Mouse (Mus musculus) MEL (cell line): ENCODE results near the gene Cdc42ep4. TPM values are rescaled to one million over a fixed set of nuclear protein-coding genes. Genes with fewer than 3 reads are reported as not detected.

ENCODE experiments used
- DNase-seq: peaks from one replicate; pipeline ENCODE4 v3.0.0; 2011; ENCODE audit warnings: low read depth, low spot score
- H3K27ac ChIP-seq: 2 replicates; pipeline ENCODE4 v1.5.1; 2012; ENCODE audit warnings: low read depth, mild to moderate bottlenecking, control low read depth, low read length, moderate library complexity; ENCODE audit not compliant: control insufficient read depth
- H3K27me3 ChIP-seq, 2 experiments: fragments of 150-350 bp in 1 of 2; sonication (generic) in 1 of 2; 2 replicates each; pipeline ENCODE4 v1.6.1; 2012; ENCODE audit warnings: low read length in 2 of 2, mild to moderate bottlenecking in 2 of 2, improper control_type of control experiment in 1 of 2, moderate library complexity in 1 of 2; ENCODE audit not compliant: insufficient read depth in 2 of 2, control insufficient read depth in 1 of 2
- H3K36me3 ChIP-seq, 2 experiments: 2 replicates each; pipeline ENCODE4 v1.6.1; 2012 to 2014; ENCODE audit warnings: low read length in 2 of 2, improper control_type of control experiment in 1 of 2, inconsistent platforms in 1 of 2, mild to moderate bottlenecking in 1 of 2; ENCODE audit not compliant: insufficient read depth in 2 of 2, control insufficient read depth in 1 of 2
- H3K4me1 ChIP-seq, 2 experiments: fragments of 150-350 bp in 1 of 2; sonication (generic) in 1 of 2; 2 replicates each; pipeline ENCODE4 v1.6.1; 2012; ENCODE audit warnings: low read length in 2 of 2, improper control_type of control experiment in 1 of 2, mild to moderate bottlenecking in 1 of 2; ENCODE audit not compliant: insufficient read depth in 2 of 2, control insufficient read depth in 1 of 2
- H3K4me3 ChIP-seq, 2 experiments: fragments of 150-350 bp in 1 of 2; sonication (generic) in 1 of 2; 2 replicates each; pipeline ENCODE4 v1.5.1; 2012; ENCODE audit warnings: low read depth in 2 of 2, low read length in 2 of 2, mild to moderate bottlenecking in 2 of 2, moderate library complexity in 2 of 2, control low read depth in 1 of 2, improper control_type of control experiment in 1 of 2; ENCODE audit not compliant: control insufficient read depth in 1 of 2, insufficient read depth in 1 of 2
- H3K79me2 ChIP-seq: 2 replicates; pipeline ENCODE4 v1.6.1; 2012; ENCODE audit warnings: mild to moderate bottlenecking, low read length, moderate library complexity; ENCODE audit not compliant: control insufficient read depth, poor library complexity, insufficient read depth
- H3K9ac ChIP-seq: 2 replicates; pipeline ENCODE4 v1.6.1; 2012; ENCODE audit warnings: low read depth, mild to moderate bottlenecking, control low read depth, low read length, moderate library complexity; ENCODE audit not compliant: control insufficient read depth, poor library complexity, severe bottlenecking
- H3K9me3 ChIP-seq: fragments of 150-350 bp; sonication (generic); replicated peaks from 2 replicates; pipeline ENCODE4 v1.6.1; 2012; ENCODE audit warnings: mild to moderate bottlenecking, low read length, improper control_type of control experiment, moderate library complexity; ENCODE audit not compliant: insufficient read depth
- CHD1 ChIP-seq: IDR thresholded peaks from 2 replicates; pipeline ENCODE4 v1.6.1; 2012; ENCODE audit warnings: low read depth, mild to moderate bottlenecking, inconsistent platforms, low read length, improper control_type of control experiment
- CHD2 ChIP-seq: IDR thresholded peaks from 2 replicates; pipeline ENCODE4 v1.6.1; 2011; ENCODE audit warnings: low read length, improper control_type of control experiment
- CTCF ChIP-seq, 3 experiments: IDR thresholded peaks in 2 of 3; conservative IDR thresholded peaks in 1 of 3; 2 replicates each; pipeline ENCODE4 v1.5.1; 2011 to 2012; ENCODE audit warnings: low read length in 3 of 3, low read depth in 2 of 3, mild to moderate bottlenecking in 2 of 3, improper control_type of control experiment in 1 of 3, inconsistent platforms in 1 of 3, mixed read lengths in 1 of 3, moderate library complexity in 1 of 3; ENCODE audit not compliant: control insufficient read depth in 1 of 3, insufficient read depth in 1 of 3, poor library complexity in 1 of 3, severe bottlenecking in 1 of 3
- E2F4 ChIP-seq: IDR thresholded peaks from 2 replicates; pipeline ENCODE4 v1.6.1; 2011; ENCODE audit warnings: low read depth, low read length, improper control_type of control experiment, borderline replicate concordance
- ELF1 ChIP-seq: IDR thresholded peaks from 2 replicates; pipeline ENCODE4 v1.6.1; 2014; ENCODE audit warnings: low read depth, mild to moderate bottlenecking, inconsistent platforms, low read length, improper control_type of control experiment, moderate library complexity
- EP300 ChIP-seq, 2 experiments: IDR thresholded peaks; 2 replicates each; pipeline ENCODE4 v1.6.1; 2011; ENCODE audit warnings: improper control_type of control experiment in 2 of 2, low read length in 2 of 2, low read depth in 1 of 2, mild to moderate bottlenecking in 1 of 2
- ETS1 ChIP-seq: IDR thresholded peaks from 2 replicates; pipeline ENCODE4 v1.6.1; 2012; ENCODE audit warnings: low read depth, mild to moderate bottlenecking, inconsistent platforms, low read length, improper control_type of control experiment, moderate library complexity
- GABPA ChIP-seq: IDR thresholded peaks from 2 replicates; pipeline ENCODE4 v1.6.1; 2012; ENCODE audit warnings: low read depth, mild to moderate bottlenecking, inconsistent platforms, low read length, improper control_type of control experiment, moderate library complexity
- GATA1 ChIP-seq: IDR thresholded peaks from 2 replicates; pipeline ENCODE4 v1.6.1; 2011; ENCODE audit warnings: low read depth, low read length, improper control_type of control experiment
- HCFC1 ChIP-seq: IDR thresholded peaks from 2 replicates; pipeline ENCODE4 v1.6.1; 2012; ENCODE audit warnings: low read depth, mild to moderate bottlenecking, inconsistent platforms, low read length, improper control_type of control experiment, moderate library complexity
- JUND ChIP-seq: IDR thresholded peaks from 2 replicates; pipeline ENCODE4 v1.6.1; 2011; ENCODE audit warnings: low read depth, mild to moderate bottlenecking, improper control_type of control experiment, low read length
- MAFK ChIP-seq: IDR thresholded peaks from 2 replicates; pipeline ENCODE4 v1.6.1; 2011; ENCODE audit warnings: low read depth, mild to moderate bottlenecking, low read length, improper control_type of control experiment, borderline replicate concordance
- MAX ChIP-seq: IDR thresholded peaks from 2 replicates; pipeline ENCODE4 v1.6.1; 2011; ENCODE audit warnings: low read length, improper control_type of control experiment
- MXI1 ChIP-seq: IDR thresholded peaks from 2 replicates; pipeline ENCODE4 v1.6.1; 2011; ENCODE audit warnings: mild to moderate bottlenecking, low read depth, low read length, improper control_type of control experiment
- MYB ChIP-seq: IDR thresholded peaks from 2 replicates; pipeline ENCODE4 v1.6.1; 2011; ENCODE audit warnings: mild to moderate bottlenecking, low read depth, low read length, improper control_type of control experiment
- MYC ChIP-seq: IDR thresholded peaks from 2 replicates; pipeline ENCODE4 v1.6.1; 2011; ENCODE audit warnings: low read depth, mild to moderate bottlenecking, low read length, improper control_type of control experiment, moderate library complexity
- NELFE ChIP-seq: IDR thresholded peaks from 2 replicates; pipeline ENCODE4 v1.6.1; 2011; ENCODE audit warnings: low read depth, low read length, improper control_type of control experiment
- NRF1 ChIP-seq: IDR thresholded peaks from 2 replicates; pipeline ENCODE4 v1.6.1; 2014; ENCODE audit warnings: low read depth, mild to moderate bottlenecking, inconsistent platforms, low read length, improper control_type of control experiment, moderate library complexity; ENCODE audit not compliant: poor library complexity, insufficient read depth, severe bottlenecking
- POLR2A ChIP-seq, 2 experiments: IDR thresholded peaks; 2 replicates each; pipeline ENCODE4 v1.6.1; 2011 to 2012; ENCODE audit warnings: low read length in 2 of 2, mild to moderate bottlenecking in 2 of 2, control low read depth in 1 of 2, improper control_type of control experiment in 1 of 2, low read depth in 1 of 2, moderate library complexity in 1 of 2; ENCODE audit not compliant: control insufficient read depth in 1 of 2, insufficient read depth in 1 of 2, poor library complexity in 1 of 2
- POLR2AphosphoS2 ChIP-seq: IDR thresholded peaks from 2 replicates; pipeline ENCODE4 v1.6.1; 2011; ENCODE audit warnings: low read length, improper control_type of control experiment
- RAD21 ChIP-seq: IDR thresholded peaks from 2 replicates; pipeline ENCODE4 v1.6.1; 2011; ENCODE audit warnings: mild to moderate bottlenecking, low read depth, low read length, improper control_type of control experiment
- SIN3A ChIP-seq: IDR thresholded peaks from 2 replicates; pipeline ENCODE4 v1.6.1; 2012; ENCODE audit warnings: low read length, improper control_type of control experiment, inconsistent platforms
- TAL1 ChIP-seq: IDR thresholded peaks from 2 replicates; pipeline ENCODE4 v1.6.1; 2012; ENCODE audit warnings: mild to moderate bottlenecking, inconsistent platforms, low read length, moderate library complexity, mixed read lengths
- TCF12 ChIP-seq: IDR thresholded peaks from 2 replicates; pipeline ENCODE4 v1.6.1; 2014; ENCODE audit warnings: low read depth, mild to moderate bottlenecking, inconsistent platforms, low read length, improper control_type of control experiment, moderate library complexity
- UBTF ChIP-seq: IDR thresholded peaks from 2 replicates; pipeline ENCODE4 v1.6.1; 2012; ENCODE audit warnings: low read depth, mild to moderate bottlenecking, inconsistent platforms, low read length, improper control_type of control experiment, moderate library complexity, borderline replicate concordance; ENCODE audit not compliant: insufficient read depth
- USF1 ChIP-seq: IDR thresholded peaks from 2 replicates; pipeline ENCODE4 v1.6.1; 2014; ENCODE audit warnings: low read depth, mild to moderate bottlenecking, inconsistent platforms, low read length, improper control_type of control experiment, moderate library complexity
- USF2 ChIP-seq, 2 experiments: IDR thresholded peaks; 2 replicates each; pipeline ENCODE4 v1.6.1; 2011 to 2012; ENCODE audit warnings: improper control_type of control experiment in 2 of 2, low read length in 2 of 2, borderline replicate concordance in 1 of 2, inconsistent platforms in 1 of 2, low read depth in 1 of 2, mild to moderate bottlenecking in 1 of 2; ENCODE audit not compliant: insufficient read depth in 1 of 2
- ZC3H11A ChIP-seq: IDR thresholded peaks from 2 replicates; pipeline ENCODE4 v1.6.1; 2012; ENCODE audit warnings: low read depth, mild to moderate bottlenecking, inconsistent platforms, low read length, improper control_type of control experiment
- ZKSCAN1 ChIP-seq: IDR thresholded peaks from 2 replicates; pipeline ENCODE4 v1.6.1; 2012; ENCODE audit warnings: low read depth, mild to moderate bottlenecking, inconsistent platforms, low read length, improper control_type of control experiment, moderate library complexity
- ZMIZ1 ChIP-seq: IDR thresholded peaks from 2 replicates; pipeline ENCODE4 v1.6.1; 2012; ENCODE audit warnings: low read depth, mild to moderate bottlenecking, inconsistent platforms, low read length, improper control_type of control experiment, moderate library complexity
- polyA plus RNA-seq, 2 experiments: library from polyadenylated mRNA; stranded (reverse) in 1 of 2; unstranded in 1 of 2; fragments of >175 nt in 1 of 2; fragments of >200 nt in 1 of 2; gene quantifications; 2 replicates each; pipeline versions ENCODE4 v1.2.1 to v1.2.4; 2012; ENCODE audit warnings: low replicate concordance in 2 of 2, low read depth in 1 of 2; ENCODE audit not compliant: insufficient read length in 2 of 2, insufficient read depth in 1 of 2, missing spikeins in 1 of 2
- total RNA-seq: library from RNA; depleted of rRNA; stranded (reverse); fragments of 300-350 nt; gene quantifications from 2 replicates; pipeline ENCODE4 v1.2.3, GENCODE M21; 2012

Gene Cdc42ep4
- total and polyA plus RNA-seq, 3 experiments: 27.7 to 39.0 TPM; not detected in 1

DNA sequence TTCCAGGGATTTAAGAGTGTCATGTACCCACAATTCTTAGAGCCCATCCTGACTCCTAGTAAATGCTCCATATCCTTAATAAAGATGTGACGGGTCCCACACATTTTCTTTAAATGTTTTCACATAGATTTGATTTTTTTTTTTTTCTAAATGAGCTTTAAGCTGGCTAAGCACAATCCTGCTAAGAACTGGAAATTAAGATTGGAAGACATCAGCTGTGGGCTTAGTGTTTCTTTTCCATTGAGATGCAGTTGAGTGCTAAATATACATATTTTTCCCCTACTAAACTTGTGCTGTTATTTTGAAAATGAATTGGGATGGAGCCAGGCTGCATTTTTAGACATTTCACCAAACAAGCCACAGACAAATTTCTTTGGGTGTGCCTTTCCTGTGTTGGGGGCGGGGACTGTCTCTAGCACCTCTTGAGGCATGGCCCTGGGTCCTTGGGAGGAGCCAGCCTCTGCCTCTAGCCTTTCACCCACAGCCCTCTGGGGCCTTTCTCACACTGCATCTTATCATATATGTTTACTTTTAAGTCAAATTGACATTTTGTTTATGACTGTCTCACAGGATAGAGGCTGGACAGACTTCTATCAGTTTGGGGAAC lies 36.6 kb upstream of the Cdc42ep4 start (continued):
- no peak for TF ChIP-seq USF2 (IDR thresholded peaks at IDR 0.05; ENCODE audit: borderline replicate concordance in 1 of 2, insufficient read depth in 1 of 2, low read depth in 1 of 2, low read length in 2 of 2)
- TF ChIP-seq GATA1: peak; percentile 14; the same call in 1 of the 2 replicates
- no peak for TF ChIP-seq ELF1
- 0 out of 2 replicates have a peak, but pooled peaks have one; percentile 24 for TF ChIP-seq ZMIZ1
- TF ChIP-seq CHD2: no peak
- TF ChIP-seq HCFC1: peak; percentile 8; the same call in 1 of the 2 replicates
- TF ChIP-seq USF1: no peak
- TF ChIP-seq ETS1: peak; percentile 66; the same call in 1 of the 2 replicates
- no peak for TF ChIP-seq GABPA
- 0 out of 2 replicates have a peak, but pooled peaks have one; percentile 4 for TF ChIP-seq MAFK
- TF ChIP-seq POLR2A (IDR thresholded peaks at IDR 0.05; ENCODE audit: control insufficient read depth in 1 of 2, insufficient read depth in 1 of 2, low read depth in 1 of 2, low read length in 2 of 2, poor library complexity in 1 of 2): no peak

DNA sequence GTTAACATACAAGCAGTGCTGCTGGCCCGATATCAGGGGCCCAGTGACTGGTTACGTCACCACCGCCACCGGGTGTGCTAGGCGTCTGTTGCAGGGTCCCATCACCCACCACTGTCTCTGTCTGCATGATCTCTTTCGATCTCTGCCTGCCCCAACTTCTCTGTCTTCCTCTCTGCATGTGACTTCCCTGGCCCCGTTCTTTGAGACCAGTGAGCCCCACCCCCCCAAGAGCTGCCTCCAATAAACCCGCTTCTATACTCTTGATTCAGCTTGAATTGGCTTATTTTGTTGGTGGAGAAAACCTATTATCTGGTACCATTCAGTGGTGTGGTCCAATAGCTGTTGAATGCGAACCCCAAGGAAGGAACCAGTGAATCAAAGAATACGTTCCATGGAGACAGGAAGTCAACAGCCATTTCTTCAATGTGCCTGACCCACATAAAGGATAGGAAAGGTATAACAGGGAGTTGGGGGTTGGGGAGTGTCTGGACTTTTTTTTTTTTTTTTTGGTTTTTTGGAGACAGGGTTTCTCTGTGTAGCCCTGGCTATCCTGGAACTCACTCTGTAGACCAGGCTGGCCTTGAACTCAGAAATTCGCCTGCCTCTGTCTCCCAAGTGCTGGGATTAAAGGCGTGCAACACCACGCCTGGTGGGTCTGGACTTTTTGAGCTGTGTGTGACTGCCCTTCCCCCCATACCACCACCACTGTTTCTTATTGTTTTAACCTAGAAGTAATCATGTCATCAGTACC lies 35.9 kb upstream of the Cdc42ep4 start:
- Histone ChIP-seq H3K27ac (peak overlapping the region; percentile 96), H3K4me1 (peaks cover 24 to 39% of the 10 kb centered on the region in 2 experiments)
- DNase-seq: peak; percentile 96
- TF ChIP-seq CHD2: peak; percentile 52
- TF ChIP-seq EP300 (IDR thresholded peaks at IDR 0.05; ENCODE audit: low read depth in 1 of 2, low read length in 2 of 2): 0 out of 4 replicates have a peak, but pooled peaks of 1 of the 2 experiments have one; percentile 2
- TF ChIP-seq SIN3A: no peak; the same call in none of the 2 replicates
- no peak for TF ChIP-seq MYB
- 0 out of 2 replicates have a peak, but pooled peaks have one; percentile 7 for TF ChIP-seq MAFK
- peak; percentile 81 for TF ChIP-seq GATA1
- TF ChIP-seq ZKSCAN1: no peak
- peak; percentile 61 for TF ChIP-seq MAX
- peak; percentile 34 for TF ChIP-seq ETS1
- TF ChIP-seq NRF1: no peak
- TF ChIP-seq UBTF: no peak
- no peak; the same call in 1 of the 2 replicates for TF ChIP-seq MXI1
- TF ChIP-seq POLR2AphosphoS2: no peak; the same call in 1 of the 2 replicates
- no peak for TF ChIP-seq ZC3H11A
- TF ChIP-seq MYC: no peak; the same call in 1 of the 2 replicates
- TF ChIP-seq TAL1: no peak; the same call in 1 of the 2 replicates
- no peak for TF ChIP-seq CTCF (IDR thresholded peaks at IDR 0.05 in 2 of 3, conservative IDR thresholded peaks at IDR 0.05 in 1 of 3; ENCODE audit: control insufficient read depth in 1 of 3, insufficient read depth in 1 of 3, low read depth in 2 of 3, low read length in 3 of 3, poor library complexity in 1 of 3, severe bottlenecking in 1 of 3)
- no peak for TF ChIP-seq JUND
- TF ChIP-seq NELFE: no peak; the same call in none of the 2 replicates
- TF ChIP-seq GABPA: no peak
- no peak for TF ChIP-seq E2F4
- TF ChIP-seq USF2 (IDR thresholded peaks at IDR 0.05; ENCODE audit: borderline replicate concordance in 1 of 2, insufficient read depth in 1 of 2, low read depth in 1 of 2, low read length in 2 of 2): no peak
- TF ChIP-seq CHD1: peak; percentile 89
- TF ChIP-seq TCF12: peak; percentile 6; the same call in 1 of the 2 replicates
- no peak for TF ChIP-seq RAD21
- peak; percentile 82 for TF ChIP-seq USF1

More for the DNA sequence above, 35.9 kb upstream of the Cdc42ep4 start:
- H3K79me2 ChIP-seq: no peaks in the 10 kb centered on the region; the same call in 1 of the 2 replicates
- H3K27me3 ChIP-seq: no peaks in the 10 kb centered on the region
- peaks cover 0 to 31% of the 10 kb centered on the region in 2 experiments; a peak in 2 of 4 replicates for H3K36me3 ChIP-seq
- H3K9me3 ChIP-seq: no peaks in the 10 kb centered on the region
- H3K9ac ChIP-seq: peak overlapping the region; percentile 58
- peak overlapping the region; percentile 45 to 46 for H3K4me3 ChIP-seq
